Mouse (Mus musculus) cerebellum, adult 2 months (tissue): Measurements from ENCODE around the gene Gabrr2.

ENCODE experiments used
- CTCF ChIP-seq: fragments of 200-500 bp; IDR thresholded peaks from 2 replicates; pipeline ENCODE4 v1.5.1; 2011; ENCODE audit warnings: low read depth, mild to moderate bottlenecking, control low read depth, low read length, moderate library complexity, borderline replicate concordance; ENCODE audit not compliant: insufficient read depth
- POLR2A ChIP-seq: fragments of 200-500 bp; IDR thresholded peaks from 2 replicates; pipeline ENCODE4 v1.6.1; 2011; ENCODE audit warnings: low read length, control low read depth, borderline replicate concordance; ENCODE audit not compliant: insufficient read depth

- TF ChIP-seq POLR2A (no peak), CTCF (no peak)
Measured at GRCm38 (mm10) chr4:33062981-33063380, at the start of gene Gabrr2.
